Mouse (Mus musculus): ENCODE measurements around the gene Lrrc8a.

Gene Lrrc8a

DNA sequence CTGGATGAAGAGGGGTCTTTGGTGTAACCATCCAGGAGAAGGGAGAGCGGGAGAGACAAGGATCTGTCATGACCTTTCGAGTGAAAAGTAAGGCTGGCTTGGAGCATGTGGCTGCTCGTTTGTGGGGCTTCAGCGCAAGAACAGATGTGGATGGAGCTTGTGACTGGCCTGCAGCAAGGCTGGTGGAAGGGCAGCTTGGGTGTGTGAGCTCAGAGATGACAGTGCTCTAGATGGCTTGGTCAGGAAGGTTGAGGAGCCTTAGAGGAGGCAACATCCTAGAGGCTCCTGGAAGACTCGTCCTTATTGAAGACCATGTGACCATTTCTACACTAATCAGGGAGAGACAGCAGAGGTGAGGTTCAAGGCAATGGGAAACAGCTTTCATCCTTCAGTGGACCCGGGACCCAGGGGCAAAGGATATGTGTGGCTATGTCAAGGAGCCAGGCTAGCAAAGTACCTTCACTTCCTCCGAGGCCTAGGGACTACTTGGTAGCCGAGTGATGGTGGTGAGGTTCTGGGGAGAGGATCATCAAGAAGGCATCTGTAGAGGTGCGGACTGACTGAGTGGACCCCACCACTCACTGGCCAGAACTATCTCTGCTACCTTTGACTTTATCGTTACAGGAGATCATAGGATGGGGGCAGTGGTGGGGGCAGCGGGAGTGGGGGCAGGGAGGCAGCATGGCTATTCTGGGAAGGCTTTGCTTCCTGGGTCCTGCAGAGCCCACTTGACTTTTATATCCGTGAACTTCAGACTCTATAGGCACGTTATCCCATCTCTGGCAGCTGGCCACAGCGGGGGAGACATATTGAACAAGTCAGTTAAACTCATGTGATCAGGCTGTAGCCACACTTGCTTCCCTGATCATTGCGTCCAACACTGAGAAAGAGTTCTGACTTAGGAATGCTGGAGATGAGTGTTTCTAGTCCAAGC, 21.9 kb downstream of the Lrrc8a start:
- in situ Hi-C loops (cut with MboI, MseI) = loop anchor here in 1 of 2 experiments (5.0 kb wide), 1 partner anchor 637 kb away; no protein-coding TSS in a partner anchor

GRCm38 (mm10) chr2:30261064-30261736, 23.7 kb downstream of the Lrrc8a start:
- in situ Hi-C loops (cut with MboI, MseI) = no loop called here

DNA sequence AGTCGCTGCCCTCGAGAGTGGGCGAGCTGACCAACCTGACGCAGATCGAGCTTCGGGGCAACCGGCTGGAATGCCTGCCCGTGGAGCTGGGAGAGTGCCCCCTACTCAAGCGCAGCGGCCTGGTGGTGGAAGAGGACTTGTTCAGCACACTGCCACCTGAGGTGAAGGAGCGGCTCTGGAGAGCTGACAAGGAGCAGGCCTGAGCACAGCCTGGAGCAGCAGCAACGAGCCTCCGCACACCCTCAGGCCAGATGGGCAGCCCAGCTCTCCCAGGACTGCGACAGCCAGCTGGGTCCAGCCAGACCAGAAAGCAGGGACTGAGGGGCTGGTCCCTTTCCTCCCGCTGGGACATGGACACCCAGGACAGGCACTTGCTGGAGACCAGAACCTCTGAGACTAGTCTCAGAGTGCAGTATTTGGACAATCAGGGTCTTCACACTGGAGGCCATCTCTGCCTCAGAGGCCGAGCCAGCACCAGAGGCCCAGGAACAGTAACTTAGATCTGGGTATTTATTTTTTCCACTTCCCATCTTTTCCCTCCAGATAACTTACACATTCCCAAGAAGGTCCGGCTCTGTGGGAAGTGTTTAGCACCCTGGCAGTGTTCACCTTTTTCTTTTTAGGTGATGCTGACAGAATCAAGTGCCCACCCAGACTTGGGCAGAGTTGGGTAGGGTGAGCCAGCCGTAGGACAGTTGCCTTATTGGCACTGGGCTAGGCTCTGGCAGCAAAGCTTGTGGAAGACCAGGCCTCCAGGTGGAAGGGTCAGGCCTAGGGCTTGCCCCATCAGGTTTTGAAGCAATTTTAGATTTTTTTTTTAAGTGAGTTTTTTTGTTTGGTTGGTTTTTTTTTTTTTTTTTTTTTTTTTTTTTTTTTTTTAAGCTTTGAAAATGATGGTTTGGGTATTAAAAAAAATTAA, 24.7 kb downstream of the Lrrc8a start:
- in situ Hi-C loops (cut with MboI, MseI) = no loop called here

DNA sequence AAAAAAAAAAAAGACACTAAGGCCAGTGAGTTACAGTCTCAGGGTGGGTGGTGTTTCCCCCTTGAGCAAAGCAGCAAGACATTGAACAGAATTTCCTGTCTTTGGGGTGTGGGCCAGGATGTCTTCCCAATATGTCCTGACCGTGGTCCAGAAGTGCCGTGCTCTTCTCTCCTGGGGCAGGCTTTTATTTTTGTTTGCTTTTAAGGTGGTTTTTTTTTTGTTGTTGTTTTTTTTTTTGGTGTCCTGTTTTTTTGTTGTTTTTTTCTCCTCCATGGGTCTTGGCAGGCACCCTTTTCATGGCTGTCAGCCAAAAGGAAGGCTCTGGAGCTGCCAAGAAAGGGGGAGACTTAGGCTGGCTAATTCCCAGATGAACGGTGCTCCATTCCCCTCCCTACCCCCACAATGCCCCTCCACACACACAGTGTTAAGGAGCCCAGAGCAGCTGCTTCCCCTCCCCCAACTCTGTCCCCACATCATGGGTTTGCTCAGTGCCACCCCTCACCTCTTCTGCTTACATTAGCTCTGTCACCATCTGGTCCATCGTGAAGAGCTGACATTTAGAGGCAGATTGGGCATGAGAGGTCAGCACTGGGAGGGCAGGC, 25.4 kb downstream of the Lrrc8a start:
- in situ Hi-C loops (cut with MboI, MseI) = no loop called here

DNA sequence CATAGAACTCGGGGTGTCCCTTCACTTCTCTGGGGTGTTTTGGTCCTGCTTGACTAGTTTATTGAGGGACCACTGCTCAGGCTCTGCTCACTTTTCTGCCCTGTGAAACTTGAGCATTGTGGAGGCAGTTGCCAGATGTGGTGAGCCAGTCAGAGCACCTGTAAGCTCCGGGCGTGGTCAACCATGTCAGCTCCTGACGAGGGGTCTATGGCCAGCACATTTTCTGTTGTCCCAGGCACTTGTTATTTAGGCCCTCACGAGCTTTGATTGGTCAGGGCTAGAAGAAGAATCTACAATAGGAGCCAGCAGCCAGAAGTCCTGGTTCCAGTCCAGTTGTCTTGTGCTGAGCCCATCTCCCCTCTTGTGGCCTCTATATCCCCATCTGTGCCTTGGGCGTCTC, 26.3 kb downstream of the Lrrc8a start:
- in situ Hi-C loops (cut with MboI, MseI) = no loop called here

DNA sequence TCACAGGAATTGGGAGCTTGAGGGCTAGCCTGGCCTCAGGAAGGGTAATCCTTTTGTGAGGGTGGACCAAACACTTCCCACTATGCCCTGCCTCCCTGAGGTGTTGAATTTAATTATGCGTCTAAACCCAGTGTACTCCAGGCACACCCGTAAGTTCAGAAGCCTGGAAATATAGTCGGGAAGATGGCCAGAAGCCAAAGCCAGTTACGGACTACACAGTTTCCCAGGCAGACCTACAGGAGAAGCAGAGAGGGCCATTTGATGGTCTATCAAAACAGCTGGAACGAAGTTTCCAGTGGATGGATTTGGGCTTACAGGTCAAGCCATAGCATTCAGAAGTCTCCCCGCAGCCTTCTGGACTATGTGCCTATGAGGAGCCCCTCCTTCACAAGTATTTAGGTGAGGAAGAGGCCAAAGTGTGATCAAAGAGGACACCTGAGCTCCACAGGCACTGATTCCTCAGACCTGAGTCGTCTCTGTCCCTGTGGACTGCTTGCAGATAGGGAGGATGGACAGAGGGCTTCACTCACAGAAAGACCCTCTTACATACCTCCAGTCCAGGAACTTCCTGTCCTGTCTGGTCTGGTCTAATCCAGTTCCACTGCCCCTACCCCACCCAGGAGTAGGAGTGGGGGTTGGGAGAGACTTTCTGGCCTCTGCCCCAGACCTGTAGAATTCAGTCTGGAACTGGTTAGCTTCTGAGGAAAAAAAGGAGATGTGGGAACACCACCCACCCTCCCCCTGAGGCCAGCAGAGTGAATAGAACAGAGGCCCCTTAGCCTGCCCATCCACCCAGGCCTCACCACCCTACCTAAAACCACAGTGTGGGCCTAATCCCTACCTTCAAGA, 27.4 kb downstream of the Lrrc8a start:
- in situ Hi-C loops (cut with MboI, MseI) = no loop called here

DNA sequence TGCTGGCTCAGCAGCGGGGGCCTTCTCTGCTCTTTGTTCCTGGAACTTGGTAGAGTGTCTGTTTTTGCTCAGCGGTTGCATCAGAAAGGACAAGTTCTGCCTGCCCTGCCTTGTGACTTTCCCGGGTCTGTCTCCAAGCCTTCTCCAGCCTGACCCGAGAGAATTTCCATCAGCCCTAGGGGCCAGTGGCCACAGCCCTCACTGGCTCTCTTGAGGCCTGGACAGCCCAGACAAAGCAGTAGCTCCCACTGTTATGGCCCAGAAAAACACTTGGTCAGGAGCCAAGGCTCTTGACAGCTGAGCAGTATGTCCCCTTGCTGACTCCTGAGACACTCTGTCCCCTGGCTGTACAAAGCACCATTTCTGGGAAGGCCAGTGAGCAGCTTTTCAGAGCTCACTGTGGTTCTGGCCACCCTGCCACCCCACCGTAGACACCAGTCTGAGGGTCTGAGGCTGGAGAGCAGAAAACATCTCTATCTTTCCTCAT, 28.3 kb downstream of the Lrrc8a start, which contains the start of gene Phyhd1:
Phyhd1 (plus strand) TSS at position 437 of the 487 bp plus-strand sequence.
- in situ Hi-C loops (cut with MboI, MseI) = no loop called here

GRCm38 (mm10) chr2:30266392-30266941, 29.0 kb downstream of the Lrrc8a start:
- in situ Hi-C loops (cut with MboI, MseI) = no loop called here

GRCm38 (mm10) chr2:30267466-30267865, 30.0 kb downstream of the Lrrc8a start:
- in situ Hi-C loops (cut with MboI, MseI) = no loop called here

- in situ Hi-C loops (cut with MboI, MseI) = no loop called here
Measured at GRCm38 (mm10) chr2:30268371-30268770, 30.9 kb downstream of the Lrrc8a start.

GRCm38 (mm10) chr2:30269241-30269990, 31.9 kb downstream of the Lrrc8a start:
- in situ Hi-C loops (cut with MboI, MseI) = no loop called here

DNA sequence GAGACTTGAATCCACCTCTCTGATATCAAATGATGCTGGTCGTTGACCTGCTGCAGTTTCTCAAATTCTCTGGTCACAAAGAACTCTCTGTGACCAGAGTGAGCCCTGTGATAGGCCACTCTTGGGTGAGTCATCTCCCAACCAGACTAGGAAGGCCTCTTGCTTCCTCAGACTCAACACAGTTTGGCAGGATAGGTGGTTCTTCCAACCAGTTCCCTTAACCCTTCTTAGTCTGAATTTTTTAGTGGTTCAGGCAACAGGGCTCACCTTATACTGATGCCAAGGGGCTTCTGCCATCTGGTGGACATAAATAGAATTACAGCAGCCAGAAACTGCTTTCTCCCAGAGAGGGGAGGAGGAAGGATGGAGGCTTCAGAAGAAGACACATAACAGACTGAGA, 32.6 kb downstream of the Lrrc8a start:
- in situ Hi-C loops (cut with MboI, MseI) = no loop called here

GRCm38 (mm10) chr2:30280743-30281142, 43.2 kb downstream of the Lrrc8a start, which contains the start of gene Gm28038:
Gene Gm28038, plus strand, starts transcription at chr2:30281043.
- in situ Hi-C loops (cut with MboI, MseI) = loop anchor here in 1 of 2 experiments (5.0 kb wide), 1 partner anchor 93 kb away; no protein-coding TSS in a partner anchor

DNA sequence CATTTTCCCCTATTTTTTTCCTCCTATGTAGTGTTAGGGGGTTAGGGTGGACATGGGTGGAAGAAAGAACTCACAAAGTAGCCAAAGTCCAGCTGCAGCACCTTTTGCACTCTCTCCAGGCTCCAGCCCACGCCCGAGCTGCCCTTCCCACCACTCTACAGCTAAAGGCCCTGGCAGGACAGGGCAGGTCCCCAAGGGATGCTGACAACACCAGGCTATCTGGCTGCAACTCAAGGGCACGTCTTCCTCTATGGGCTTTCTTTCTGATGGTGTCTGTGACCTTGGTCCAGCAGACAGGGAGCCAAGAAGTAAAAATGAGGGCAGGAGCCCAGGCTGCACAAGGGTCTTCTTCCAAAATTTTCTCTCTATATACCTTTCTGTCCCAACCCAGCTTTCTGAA, 44.1 kb downstream of the Lrrc8a start:
- in situ Hi-C loops (cut with MboI, MseI) = loop anchor here in 1 of 2 experiments (5.0 kb wide), 1 partner anchor 94 kb away; no protein-coding TSS in a partner anchor

GRCm38 (mm10) chr2:30283193-30283592, 45.7 kb downstream of the Lrrc8a start:
- in situ Hi-C loops (cut with MboI, MseI) = loop anchor here in 1 of 2 experiments (5.0 kb wide), 1 partner anchor 96 kb away; no protein-coding TSS in a partner anchor

GRCm38 (mm10) chr2:30285004-30285403, 47.5 kb downstream of the Lrrc8a start:
- in situ Hi-C loops (cut with MboI, MseI) = no loop called here

- in situ Hi-C loops (cut with MboI, MseI) = no loop called here
Measured at GRCm38 (mm10) chr2:30285416-30286181, 48.1 kb downstream of the Lrrc8a start.
